Mouse (Mus musculus): Measurements from ENCODE around the gene Bicc1.

Gene Bicc1

DNA sequence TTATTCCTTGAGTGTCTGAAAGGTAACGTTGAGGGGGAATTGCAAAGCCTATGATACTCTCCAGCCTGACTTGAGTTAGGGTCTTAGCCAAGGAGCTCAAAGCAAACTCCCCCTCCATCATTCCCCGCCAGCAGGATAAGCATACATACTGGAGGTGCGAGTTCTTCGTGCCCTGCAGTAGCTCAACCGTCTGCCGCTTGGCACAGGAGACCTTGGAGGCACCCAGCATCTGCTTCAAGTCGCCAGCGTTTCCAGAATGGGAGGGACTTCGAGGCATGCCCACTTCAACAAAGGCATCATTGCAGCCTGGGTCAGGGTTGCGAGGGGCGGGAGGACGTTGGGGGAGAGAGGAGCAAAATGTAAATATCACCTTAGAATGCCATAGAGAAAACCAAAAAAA lies 214.4 kb downstream of the Bicc1 start:
- no peak for DNase-seq (ENCODE audit: low spot score)

DNA sequence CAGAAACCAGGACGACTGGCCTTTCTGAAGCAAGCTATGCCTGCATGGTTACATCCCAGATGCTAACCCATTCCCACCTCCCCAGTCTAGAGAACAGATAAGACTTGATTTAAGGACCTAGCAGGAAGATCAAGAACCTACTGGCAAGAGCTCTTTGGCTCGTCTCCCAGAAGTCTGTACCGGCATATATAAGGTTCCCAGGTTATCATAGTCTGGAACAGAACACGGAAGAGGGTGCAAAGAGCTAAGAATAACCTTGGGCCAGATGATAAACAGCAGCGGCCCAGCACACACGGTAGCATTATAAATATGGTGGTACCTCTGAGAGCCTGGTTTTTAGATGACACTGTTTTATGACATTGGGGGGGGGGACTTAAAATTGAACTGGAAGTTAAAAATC lies 217.9 kb downstream of the Bicc1 start:
- no peak for DNase-seq (ENCODE audit: low spot score)

DNA sequence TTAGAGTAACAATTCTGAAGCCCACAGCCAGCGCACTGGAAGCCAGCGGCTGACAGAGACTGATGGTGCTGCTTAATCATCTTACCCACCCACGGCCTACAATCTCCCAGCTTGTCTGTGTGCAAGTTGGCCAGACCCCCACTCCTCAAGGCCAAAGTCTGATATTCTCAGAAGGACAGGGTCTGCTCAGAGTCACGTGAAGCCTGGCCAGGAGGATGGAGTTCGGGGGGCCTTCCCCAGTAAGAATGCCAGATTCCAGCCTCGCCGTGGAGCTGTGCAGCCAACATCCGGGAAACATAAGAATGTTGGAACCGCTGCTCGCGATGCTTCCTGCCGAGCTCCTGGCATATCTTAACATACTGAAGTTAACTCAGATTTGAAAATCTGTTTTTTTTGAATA lies 219.7 kb downstream of the Bicc1 start:
- DNase-seq (ENCODE audit: low spot score): no peak

DNA sequence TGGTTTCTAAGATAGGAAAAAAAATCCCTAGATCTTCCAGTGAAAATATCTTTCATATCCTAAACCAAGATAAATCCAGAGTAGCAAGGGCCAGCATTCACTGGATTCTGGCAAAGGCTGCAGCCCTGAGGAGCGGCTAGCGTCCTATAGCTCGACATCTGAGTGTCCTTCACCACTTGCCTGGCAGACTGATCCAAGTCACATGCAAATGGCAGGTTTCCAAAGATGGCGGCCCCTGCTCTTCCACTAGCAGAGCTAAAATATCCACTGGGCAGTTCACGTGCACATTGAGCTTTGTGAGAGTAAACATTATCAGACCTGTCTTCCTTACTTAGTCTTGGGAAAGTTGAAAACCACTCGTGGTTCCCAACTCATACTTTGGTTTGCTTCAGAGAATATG lies 222.1 kb downstream of the Bicc1 start:
- DNase-seq (ENCODE audit: low spot score): no peak

DNA sequence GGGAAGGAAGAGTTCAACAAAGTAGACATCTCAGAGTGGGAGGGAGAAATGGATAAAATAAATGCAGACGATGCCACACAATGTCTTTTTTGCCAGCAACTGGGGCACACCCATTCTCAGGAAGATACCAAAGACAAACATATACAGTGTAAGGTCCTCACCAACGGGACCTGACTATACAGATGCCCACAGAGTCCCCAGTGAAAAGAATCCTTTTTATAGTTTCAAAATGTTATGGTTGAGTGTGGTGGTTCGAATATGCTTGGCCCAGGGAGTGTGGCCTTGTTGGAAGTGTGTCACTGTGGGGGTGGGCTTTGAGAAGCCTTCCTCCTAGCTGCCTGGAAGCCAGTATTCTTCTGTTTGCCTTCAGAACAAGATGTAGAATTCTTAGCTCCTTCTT lies 223.5 kb downstream of the Bicc1 start:
- no peak for DNase-seq (ENCODE audit: low spot score)

DNA sequence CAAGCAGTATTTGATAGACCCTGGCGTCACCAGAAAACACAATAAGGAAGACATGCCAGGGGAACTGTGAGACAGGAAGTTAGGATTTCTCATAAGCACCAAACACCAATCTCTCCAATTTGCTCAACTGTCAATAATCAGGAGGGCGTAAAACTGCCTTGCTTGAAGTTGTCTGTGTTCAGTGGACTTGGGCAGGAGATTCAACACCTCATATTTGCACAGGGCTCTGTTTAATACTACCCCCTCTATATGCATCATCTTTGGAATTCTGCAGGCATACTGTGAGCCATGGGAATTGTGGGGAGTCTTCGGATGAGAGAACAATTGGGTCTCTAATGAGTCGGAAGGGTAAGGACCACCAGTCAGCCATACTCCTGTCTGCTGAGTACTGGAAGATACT lies 233.4 kb downstream of the Bicc1 start:
- no peak for DNase-seq (ENCODE audit: low spot score)

DNA sequence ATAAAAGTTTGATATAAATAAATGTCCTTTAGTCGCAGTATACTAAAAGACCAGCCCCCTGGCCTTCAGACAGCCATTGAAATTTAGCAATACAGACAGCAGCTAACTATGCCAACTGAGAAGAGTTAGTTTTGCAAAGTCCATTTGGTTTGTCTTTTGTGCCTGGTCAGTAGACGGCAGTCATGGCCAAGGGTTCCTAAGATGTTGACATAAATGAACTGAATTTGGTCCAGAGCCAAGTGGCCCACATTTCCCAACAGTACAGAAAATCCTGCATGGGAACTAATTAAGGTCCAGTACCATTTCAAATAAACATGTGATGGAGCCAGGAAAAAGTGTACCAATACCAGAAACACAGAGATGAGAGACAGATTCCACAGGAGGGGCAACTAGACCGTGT lies 235.2 kb downstream of the Bicc1 start:
- no peak for DNase-seq (ENCODE audit: low spot score)

DNA sequence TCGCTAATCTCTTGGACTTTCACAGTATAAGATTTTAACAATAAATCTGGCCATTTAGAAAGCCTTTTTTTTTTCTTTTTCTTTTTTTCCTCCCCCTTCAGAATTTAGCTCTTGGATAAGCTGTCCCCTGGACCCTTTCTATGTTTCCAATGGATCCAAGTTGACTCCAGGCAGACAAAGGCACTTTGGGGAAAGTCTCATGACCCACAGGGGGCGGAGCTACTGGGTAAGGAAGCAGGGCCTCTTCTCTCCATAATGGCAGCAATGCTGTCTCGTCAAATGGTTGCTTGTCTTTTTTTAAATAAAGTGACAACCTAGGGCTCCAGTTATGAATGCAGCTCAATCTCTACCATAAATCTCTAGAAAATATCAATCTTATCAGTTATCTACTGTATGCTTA lies 235.6 kb downstream of the Bicc1 start:
- DNase-seq (ENCODE audit: low spot score): no peak

DNA sequence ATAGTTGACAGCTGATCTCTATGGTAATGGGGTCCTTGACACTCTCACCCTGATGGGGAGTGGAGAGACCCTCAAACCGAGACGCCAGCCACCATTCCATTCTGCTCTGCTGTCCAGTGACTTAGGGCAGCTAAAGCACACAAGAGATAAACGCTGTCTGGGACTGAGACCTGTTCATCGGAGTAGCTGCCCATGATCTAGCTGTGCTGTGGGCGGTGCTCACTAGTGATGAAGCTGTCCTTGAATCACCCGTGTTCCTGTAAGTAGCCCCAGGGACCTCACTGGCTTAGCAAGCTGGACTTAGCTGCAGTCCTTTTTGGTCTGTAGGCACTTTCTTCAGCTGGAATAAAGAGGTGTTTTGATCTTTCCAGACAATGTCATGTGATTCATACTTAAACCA lies 238.0 kb downstream of the Bicc1 start:
- DNase-seq (ENCODE audit: low spot score): no peak

DNA sequence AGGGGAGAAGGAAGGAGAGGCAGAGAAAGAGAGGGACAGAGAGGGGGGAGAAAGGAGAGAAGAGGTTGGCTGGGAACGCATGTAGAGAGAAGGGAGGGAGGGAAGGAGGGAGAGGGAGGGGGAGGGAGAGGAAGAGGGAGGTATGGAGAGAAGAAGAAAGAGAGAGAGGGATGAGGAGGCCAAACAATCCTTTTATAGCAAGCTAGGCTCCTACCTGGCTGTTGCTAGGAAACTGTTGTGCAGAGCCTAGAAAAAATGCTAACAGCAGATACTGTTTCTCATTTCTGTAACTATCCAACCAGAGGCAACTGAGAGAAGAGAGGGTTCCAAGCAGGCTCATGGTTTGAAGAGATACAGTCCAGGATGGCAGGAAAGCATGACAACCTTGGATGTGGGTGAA lies 239.6 kb downstream of the Bicc1 start:
- DNase-seq (ENCODE audit: low spot score): no peak

DNA sequence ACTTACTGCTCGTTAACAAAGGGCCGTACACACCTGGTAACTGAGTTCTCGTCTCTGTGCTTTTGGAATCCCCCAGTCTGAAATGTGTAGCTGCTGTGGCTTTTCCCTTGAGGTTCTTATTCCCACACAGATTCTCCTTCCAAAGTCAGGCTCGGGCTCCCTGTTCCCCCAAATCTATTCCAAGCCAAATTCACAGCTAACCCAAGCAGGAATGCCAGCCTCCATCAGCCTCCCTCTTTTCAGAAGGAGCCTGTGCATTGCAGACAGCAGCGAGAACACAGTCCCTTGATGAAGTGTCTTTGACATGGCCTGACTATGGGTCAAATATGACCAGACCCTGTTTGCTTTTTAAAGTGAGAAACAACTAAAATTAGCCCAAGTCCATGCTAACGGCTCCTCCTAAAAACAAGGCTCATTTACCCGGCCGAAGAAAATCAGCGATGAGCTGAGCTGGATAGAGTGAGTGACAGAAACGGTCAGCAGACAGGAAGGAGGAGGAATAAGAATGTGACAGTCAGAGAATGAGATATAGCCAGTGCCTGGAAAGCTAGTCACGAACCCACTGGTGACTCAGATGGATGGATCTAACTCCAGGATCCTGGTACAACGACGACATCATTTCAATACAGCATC lies 240.4 kb downstream of the Bicc1 start:
- no peak for DNase-seq (ENCODE audit: low spot score)

DNA sequence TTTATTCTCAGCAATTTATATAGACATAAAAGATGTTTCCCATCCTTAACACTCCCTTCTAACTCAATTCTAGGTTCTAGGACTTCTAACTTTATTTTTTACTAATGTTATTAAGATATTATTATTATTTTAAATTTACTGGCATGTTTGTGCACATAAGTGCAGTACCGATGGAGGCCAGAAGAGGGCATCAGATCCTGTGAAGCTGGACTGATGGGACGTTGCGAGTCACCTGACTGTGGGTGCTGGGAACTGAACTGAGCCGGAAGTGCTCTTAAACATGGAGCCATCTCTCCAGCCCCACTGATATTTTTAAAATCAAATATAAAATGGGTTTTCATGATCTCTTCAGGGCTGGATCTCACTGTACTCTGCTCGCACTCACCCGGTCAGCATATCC lies 242.8 kb downstream of the Bicc1 start:
- DNase-seq (ENCODE audit: low spot score): no peak

DNA sequence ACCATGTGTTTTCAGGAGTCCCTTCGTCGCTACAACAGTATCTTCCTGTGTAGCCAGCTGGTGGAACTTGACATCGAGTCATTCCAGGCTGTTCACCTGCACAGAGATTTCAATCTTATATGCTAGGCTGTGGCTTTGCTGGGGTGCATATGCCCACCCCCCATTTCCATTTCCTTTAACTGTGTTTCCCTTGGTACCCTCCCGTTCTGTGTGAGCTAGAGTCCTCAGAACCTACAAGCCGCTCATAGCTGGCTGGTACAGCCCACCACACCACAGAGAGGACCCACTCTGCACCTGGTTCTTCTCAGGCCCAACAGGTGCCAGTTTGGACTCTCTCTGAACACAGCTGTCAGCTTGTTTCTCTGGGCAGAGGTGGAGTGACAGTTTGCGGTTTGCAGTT lies 244.4 kb downstream of the Bicc1 start:
- no peak for DNase-seq (ENCODE audit: low spot score)

DNA sequence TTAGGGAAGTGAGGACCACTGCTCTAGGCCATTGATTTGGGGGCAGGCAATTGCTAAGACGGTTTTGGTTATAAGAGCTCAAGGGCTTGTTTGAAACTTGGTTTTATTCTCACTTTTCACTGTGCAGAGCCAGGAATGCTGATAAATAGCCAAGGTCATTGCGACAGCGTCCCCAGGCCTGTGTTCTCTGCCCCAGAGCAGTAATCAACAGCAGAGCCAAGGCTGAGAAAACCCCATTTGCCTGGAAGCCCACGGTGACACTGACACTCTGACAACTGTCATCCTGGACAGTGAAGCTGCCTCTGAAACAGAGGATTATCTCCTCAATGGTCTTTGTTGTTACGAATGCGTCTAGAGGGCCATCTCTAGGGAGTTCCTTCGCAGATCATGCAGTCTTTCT lies 255.6 kb downstream of the Bicc1 start:
- DNase-seq (ENCODE audit: low spot score): no peak

DNA sequence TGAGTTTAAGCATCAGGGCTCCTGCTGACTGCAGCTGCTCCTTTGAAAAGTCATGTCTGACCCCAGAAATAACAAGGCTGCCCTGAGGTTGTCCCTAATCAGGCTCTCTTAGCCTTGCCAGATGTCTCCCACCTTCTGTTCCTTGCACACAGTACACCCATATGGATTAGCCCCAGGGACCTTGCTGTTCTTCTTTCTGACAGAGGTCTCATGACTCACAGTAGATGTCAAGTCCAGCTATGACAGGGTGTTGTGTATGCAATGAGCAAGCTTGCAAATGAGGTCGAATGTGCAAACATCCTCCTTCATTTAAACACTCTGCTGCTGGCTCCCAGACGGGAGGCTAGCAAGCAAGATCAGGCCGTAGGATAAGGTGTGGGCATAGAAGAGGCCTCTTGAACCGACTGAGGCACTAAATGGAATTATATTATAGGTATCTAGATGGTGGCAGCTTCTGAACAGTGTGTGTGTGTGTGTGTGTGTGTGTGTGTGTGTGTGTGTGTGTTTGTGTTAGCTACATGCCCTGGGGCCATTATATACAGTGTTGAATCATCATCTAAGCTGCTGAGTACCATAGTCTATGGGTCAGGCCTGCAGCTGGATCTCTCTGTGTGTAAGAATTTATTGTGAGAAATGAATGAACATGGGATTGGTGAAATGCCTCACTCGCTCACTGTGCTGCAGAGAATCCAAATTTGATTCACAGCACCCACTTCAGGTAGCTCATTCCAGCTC lies 256.6 kb downstream of the Bicc1 start:
- DNase-seq (ENCODE audit: low spot score): no peak

DNA sequence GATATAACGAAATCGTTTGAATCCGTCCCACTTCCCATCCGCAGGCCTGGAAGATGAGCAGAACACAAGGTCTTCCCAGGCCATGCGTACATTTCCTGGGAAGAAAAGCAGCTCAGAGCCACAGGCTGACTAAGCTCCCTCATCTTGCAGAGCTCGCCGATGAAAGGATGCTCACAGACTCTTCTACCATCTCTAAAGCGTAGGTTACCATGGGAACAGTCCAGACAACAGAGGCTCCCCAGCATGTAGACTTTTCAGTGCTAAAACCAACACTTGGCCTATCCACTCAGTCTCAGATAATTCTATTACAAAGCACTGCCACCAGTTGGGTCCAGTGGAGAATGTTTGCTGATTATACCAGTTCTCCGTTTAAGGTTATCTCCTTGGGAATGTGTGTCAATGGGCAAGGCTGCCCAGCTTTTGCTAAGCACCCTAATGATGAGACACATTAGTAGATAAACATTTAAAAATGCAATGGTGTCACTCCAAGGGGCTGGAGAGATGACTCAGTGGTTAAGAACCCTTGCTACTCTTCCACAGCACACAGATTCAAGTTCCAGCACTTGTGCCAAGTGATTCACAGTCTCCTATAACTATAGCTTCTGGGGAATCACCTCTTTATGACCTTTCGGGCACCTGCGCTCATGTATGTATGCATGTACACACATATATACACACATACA lies 258.2 kb downstream of the Bicc1 start:
- no peak for DNase-seq (ENCODE audit: low spot score)

DNA sequence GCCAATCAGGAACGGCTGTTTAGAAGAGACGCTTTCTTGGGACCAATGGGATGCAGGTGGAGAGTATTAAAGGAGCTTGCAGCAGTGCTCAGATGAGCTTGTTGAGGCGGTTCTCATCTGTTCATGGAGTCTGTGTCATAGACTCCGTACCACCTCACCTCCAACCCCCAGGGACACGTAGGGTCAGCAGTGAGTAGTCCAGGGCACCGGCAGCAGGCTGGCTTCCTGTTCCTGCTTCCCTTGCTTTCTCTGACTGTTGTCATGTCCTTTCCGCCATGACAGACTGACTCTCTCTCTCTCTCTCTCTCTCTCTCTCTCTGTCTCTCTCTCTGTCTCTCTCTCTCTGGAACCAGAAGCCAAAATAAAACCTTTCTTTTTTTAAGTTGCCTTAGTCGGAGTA lies 263.6 kb downstream of the Bicc1 start:
- DNase-seq (ENCODE audit: low spot score): no peak

DNA sequence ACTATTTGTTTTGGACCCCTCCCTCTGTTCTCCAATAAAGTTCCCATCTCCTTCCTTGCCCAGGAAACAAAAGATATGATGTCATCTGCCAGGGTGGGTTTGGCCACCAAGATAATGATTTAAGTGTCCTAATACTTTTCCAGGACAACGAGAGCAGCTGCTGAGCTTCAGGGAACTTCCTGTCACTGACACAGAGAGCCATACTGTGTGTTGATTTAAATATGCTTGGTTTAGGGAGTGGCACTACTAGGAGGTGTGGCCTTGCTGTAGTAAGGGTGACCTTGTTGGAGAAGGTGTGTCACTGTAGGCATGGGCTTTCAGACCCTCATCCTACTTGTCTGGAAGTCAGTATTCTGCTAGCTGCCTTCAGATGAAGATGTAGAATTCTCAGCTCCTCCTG lies 281.5 kb downstream of the Bicc1 start:
- no peak for DNase-seq (ENCODE audit: low spot score)

DNA sequence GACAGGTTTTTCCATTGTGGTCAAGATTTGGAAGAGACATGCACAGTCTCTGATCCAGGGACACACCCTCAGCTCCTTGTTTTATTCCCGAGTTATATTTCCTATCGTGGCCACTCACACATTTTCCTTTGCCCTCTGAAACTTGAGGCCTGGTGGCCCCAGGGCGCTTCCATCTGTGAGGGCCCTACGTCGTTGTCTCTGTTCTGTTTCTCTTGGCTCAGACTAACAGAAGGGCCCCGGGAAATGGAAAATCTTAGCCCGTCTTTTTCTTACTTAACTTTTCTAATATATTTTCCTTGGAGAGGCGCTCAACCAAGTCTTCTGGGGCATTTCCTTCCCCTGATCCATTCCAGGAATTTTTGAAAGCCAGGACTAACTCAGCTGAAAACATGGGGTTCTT lies 281.9 kb downstream of the Bicc1 start:
- no peak for DNase-seq (ENCODE audit: low spot score)

DNA sequence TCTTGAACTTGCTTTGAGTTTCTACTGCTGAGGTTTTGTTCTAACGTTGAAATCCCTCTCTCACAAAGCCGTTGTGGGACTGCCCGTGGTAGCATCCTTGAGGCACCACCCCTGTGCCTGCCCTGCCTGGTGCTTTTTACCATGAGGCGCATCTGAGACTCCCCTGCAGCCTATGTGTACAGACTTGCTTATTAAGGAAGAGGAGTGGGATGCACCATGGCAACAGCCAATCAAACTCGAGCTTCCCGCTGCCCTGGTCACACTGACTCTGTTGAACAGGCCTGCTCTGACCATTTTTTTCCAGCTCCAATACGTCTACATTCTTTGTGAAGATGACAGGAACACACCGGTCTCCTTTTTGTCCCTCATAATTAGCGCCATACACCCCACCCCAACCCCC lies 283.0 kb downstream of the Bicc1 start:
- no peak for DNase-seq (ENCODE audit: low spot score)

DNA sequence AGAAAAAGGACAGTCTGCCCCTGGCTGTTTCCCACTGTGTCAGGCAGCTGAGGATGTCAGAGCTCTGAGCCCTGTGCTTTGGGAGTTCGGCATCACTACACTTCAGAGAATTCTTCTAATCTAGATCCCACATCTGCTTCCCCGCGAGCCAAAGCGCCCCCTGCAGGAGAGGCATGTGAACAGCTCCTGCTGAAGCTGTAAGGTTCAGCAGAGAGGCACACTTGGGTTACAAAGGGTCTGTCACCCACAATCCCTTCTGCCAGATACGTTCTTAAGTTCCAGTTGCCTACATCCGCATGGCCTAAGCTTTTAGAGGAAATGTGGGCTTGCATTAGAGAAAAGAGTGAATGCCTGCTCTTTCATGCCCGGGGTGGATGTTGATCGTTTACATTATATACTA lies 283.4 kb downstream of the Bicc1 start:
- DNase-seq (ENCODE audit: low spot score): no peak

DNA sequence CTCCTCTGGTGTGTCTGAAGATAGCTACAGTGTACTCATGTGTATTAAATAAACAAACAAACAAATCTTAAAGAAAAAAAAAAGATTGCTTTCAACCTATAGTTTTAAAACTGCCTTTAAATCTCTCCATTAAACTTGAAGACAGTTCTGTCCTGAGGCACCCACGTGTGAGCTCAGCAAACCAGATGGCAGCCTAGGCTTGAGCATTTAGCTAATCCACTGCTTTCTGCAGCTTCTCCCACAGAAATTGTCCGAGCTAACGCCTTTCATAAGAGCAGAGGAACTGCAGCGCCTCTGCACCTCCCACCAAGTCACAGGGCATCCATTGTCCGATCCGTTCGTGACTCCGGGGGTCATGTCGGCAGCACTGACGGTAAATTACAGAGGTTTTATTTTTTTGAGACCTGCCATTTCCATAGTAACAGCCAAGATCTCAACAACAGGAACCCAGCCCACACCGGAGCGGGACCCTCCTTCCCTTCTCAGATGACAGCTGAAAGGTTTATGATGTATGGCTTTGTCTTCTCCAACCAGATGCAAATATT lies 284.4 kb downstream of the Bicc1 start:
- no peak for DNase-seq (ENCODE audit: low spot score)

Data from c-Kit-positive CD71-positive TER-119-positive erythroid progenitor cells, embryonic 14.5 days (primary cell).